Mouse (Mus musculus) yolk sac, embryonic 10.5 days (tissue): ENCODE measurements at regions not wholly inside any gene's neighbourhood (a gene's known extent, or its start where the extent isn't known, plus 50 kb on each side); places are given as distances from the start of the nearest gene placed in this dataset.
"Not testable (repeated sequence)": the region's sequence is repeated elsewhere in the genome, so short reads cannot be mapped to it uniquely, and the experiment has no call there.

Source experiments
- DNase-seq: peaks from one replicate; pipeline ENCODE4 v3.0.0-alpha.2; 2017; ENCODE audit warnings: low spot score

DNA sequence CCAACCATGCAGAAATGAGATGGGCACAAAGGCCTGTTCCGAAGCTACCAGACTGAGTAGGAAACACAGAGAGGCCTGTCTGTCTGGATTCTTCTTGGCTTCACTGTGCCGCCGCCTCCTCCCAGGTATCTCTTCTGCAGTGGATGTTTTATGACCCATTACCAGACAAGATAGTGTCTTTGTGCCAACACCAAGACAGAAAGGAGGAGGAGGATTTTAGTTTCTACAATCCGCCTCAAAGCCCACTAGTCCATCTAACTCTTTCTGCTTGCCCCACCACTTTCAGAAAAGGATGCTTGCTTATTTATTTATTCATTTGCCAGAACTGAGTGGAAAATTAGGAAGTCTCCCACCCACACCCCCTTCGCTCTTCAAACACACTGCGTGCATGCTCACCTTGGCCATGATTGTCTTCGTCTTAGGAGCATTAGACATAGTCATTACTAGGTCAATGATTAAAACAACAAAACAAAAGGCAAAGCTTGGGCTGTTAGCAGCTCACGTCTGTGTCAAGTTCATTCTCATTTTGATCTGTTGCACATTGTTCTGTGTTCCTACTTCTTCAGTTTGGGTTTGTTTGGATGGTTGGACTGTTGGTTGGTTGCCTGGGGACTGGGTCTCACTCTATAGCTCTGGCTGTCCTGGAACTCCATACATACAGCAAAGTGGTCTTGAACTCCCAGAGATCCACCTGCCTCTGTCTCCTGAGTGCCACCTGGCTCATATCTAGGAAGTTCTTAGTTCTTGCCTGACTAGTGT, 61.7 kb upstream of the Cpm start:
- DNase-seq, result no peak

DNA sequence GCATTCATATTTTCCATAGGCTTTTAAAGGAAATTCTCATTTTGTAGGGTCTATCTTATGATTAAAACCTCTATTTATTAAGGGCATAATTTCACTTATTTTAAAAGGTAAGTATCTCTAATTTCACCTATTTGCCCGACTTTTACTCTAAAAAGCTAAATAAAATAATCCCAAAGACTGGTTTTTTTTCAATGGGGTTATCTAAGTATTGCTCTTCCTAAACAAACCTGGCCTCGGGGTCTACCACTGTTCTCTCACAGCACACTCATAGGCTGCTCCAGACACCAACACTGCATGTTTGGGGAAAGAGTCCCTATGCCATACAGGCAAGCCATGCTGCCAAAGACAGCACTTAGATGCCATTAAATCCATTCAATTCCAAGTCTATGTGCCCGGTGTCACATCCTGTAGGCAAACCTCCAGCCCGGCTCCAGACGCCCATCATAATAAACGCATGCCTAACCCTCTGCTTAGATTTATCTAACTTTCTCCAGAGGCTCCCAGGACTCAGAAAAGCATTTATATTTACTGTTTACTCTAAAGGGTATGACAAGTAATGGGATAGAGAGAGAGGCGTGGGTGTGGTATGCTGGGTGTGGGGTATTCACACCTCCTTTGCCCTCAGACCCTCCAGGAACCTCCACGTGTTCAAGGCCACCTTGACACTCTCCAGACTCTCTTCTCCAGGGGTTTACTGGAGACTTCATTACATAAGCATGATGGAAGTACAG, 62.5 kb upstream of the Cpm start:
- no peak for DNase-seq

DNA sequence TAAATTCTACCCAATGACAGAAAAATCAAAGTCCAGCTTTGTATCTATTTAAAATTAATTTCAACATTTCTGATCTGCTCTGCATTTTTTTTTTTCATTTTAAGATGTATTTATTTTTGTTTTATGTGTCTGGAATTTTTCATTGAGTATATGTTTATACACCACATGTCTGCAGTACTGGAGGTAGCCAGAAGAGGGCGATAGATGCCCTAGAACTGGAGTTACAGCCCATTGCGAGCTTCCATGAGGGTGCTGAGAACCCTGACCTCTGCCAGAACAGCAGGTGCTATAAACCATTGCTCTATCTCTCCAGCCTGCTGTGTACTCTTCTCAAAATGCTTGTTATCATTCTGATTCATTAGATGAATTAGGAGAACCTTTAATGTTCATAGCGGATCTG, 63.1 kb upstream of the Cpm start:
- no peak for DNase-seq

DNA sequence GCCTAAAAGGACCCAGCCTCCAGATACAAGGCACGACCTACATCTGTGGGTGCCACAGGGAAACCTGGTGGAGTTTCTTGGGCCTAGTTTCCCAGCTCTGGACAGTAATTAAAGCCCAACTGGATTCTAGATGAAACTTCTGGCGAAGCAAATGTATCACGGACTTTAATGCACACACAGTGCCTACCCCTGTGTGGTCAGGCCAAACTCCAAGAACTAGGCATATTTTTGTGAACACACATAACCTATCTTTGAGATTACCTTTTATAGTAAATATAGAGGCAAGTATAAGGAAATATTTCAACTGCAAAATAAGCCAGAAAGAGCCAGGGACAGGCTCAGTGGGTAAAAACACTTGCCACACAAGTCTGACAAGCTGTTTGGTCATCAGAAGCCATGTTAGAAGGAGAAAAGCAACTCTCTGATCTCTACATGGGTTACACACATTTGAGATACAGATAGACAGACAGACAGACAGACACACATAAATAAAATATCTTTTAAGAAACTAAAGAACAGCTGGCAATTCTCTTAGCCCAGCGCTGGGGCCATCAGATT, 63.7 kb upstream of the Cpm start:
- DNase-seq, result no peak

DNA sequence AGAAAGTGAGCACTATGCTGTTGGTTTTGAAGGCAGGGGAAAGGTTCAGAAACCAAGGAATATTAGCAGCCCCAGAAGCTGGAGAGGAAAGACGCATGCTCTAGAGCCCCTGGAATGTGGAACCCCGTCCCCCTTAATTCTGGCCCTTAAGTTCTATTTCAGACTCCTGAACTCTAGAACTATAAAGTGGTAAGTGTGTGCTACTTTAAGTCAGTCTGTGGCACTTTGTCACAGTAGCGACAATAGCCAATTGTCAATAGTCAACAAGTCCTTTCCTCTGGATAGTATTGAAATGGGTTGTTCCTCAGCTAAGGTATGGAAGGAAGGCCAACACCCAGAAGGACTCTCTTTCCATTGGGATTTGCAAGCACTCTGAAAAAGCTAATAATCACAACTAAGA, 64.2 kb upstream of the Cpm start:
- DNase-seq, result no peak

DNA sequence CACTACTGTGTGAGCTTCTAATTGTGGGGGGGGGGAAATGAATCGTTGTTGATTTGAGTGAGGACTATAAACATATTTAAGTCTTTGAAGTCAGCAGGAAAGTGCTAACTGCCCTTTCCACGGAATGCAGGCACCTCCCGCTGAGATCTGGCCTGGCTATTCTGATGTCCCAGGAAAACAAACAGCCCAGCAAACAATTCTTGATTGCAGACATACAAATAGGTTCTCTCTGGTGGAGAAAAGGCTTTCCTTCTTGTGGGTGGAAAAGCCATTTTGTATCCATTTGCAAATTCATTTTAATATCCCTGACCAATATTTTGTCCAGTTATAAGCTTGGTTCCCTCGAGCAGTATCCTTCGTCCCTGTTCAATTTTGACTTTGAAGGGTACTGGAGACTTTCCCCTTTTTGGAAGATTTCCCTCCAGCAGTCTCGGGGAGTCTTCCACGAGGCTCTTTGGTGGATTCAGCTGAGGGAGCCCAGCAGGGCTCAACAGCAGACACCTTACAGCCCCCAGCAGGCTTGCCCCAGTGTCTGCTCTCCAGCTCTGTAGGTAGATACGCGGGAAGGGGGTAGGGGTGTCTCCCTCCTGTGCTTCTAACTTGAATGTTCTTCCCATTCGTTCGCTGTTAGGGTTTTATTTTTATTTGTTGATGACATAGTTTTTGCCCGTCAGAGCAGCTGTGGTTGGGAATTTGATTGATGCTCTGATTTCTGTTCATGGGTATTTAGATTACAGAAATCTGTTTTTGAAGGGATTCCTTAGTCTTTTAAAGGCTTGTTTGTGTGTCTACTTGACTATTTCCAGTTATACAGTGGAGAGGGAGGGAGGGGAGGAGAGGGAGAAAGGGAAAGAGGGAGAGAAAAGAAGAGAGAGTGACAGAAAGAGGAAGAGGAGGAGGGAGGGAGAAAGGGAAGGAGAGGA, 64.9 kb upstream of the Cpm start:
- DNase-seq, result no peak

DNA sequence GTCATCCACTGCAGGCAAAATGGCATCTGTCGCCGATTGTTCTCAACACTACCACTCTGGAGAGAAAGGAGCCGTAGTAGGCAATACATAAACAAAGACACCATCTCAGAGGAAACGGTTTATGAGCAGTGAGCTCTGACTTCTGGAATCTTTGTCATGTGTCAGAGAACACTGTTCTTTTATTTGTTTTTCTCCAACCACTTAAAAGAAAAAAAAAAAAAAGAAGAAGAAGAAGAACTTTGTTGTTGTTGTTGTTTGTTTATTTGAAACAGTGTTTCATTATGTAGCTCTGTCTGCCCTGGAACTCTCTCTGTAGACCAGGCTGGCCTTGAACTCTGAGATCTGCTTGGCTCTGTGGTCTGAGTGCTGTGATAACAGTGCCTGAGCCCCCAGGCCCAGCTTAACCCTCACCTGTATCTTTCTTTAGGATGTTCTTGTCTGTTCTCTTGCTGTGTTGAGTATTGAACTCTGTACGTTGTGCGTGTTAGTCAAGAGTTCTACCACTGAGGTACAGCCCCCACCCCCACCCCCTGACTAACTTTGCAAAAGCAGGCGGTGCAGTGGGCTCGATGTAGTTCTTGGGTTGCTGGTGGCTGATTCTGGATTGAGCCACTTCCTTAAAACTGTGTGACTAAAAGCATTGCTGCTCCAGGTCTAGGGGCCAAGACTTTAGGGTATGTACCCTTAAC, 65.7 kb upstream of the Cpm start:
- no peak for DNase-seq

DNA sequence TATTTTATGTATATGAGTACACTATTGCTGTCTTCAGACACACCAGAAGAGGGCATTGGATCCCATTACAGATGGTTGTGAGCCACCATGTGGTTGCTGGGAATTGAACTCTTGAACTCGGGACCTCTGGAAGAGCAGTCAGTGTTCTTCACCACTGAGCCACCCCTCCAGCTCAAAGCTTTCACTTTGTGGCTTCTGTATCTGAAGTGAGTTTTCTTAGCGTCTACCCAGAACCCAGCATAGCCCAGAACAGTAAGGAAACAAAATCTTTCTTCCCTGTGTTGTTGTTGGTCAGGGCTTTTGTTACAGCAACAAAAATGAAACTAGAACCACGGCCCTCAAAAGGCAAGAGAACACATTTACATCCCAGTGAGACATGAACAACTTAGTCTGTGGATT, 66.5 kb upstream of the Cpm start:
- not testable (repeated sequence) for DNase-seq

DNA sequence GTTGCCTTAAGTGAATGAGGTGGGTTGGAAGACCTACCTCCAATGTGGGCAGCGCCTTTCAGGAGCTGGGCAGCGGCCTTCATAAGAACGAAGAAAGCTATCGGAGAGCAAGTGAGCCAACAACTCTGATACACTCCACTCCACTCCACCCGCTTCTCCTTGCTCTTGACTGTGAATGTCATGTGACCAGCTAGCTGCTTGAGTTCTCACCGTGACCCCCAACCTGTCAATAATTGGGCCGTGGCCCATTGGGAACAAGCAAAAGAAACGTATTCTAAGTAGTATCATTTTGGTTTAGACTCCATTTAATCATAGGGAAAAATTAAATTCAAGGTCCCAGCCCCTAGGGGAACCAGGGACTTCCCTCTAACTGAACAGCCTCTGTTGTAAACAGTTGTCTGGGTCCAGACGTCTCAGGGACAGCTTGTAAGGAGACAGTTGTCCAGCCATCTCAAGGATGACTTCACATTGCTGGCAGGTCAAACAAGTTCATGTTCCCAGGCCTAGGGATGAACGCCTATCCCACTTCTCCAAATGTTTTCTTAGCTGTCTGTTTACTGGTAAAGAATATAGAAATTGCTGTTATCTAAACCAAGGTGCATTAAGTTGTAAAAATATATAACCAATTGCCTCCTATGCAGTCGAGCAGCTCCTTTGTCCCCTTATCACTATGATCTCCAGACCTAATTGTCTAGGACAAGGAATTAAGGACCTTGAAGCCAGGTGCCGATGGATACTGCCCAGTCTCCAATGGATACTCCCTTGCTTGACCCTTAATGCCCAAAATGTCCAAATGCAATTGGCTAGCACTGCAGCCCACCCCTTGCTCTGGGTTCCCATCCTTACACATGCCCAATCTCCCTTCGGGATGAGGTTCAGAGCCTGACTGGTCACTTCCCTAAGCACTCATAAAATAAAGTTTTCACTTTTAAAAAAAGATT, 67.1 kb upstream of the Cpm start:
- DNase-seq, result no peak

DNA sequence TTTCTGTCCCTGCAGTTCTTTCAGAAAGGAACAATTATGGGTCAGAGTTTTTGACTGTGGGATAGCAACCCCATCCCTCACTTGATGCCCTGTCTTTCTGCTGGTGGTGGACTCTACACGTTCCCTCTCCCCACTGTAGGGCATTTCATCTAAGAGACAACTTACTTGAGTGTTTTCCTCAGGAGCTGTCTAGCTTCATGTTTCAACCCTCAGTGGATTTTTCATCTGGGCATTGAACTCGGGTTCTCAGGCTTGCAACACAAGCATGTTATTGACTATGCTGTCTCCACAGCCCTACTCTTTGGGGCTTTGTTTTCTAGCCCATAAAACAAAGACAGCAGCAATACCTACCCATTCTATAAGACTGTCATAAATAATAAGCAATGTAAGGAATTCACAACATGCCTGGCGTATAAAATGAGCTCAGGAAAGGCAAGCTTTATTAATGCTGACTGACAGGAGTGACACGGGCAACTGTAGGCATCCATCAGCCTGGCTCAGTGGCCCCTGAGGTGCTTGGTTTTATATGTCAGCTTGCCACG, 68.0 kb upstream of the Cpm start:
- no peak for DNase-seq

DNA sequence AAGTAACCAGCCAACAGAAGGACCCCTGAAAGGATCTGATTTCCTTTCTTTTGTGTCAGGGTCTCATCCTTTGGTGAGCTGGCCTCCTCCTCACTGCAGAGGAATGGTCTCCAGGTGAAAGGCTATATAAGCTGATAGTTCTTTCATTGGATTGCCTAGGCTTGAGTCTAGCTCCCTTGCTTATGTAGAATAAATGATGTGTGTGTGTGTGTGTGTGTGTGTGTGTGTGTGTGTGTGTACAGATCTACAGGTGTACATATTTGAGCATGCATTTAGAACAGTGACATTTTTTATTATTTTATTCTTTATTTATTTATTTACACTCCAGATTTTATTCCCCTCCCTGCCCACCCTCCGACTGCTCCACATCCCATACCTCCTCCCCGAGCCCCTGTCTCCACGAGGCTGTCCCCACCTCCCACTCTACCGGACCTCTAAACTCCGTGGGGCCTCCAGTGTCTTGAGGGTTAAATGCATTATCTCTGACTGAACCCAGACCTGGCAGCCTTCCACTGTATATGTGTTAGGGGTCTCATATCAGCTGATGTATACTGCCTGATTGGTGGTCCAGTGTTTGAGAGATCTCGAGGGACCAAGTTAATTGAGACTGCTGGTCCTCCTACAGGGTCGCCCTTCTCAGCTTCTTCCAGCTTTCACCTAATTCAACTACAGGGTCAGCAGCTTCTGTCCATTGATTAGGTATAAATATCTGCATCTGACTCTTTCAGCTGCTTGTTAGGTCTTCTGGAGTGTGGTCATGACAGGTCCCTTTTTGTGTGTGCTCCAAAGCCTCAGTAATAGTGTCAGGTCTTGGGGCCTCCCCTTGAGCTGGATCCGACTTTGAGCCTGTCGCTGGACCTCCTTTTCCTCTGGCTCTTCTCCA, 68.7 kb upstream of the Cpm start:
- no peak for DNase-seq

DNA sequence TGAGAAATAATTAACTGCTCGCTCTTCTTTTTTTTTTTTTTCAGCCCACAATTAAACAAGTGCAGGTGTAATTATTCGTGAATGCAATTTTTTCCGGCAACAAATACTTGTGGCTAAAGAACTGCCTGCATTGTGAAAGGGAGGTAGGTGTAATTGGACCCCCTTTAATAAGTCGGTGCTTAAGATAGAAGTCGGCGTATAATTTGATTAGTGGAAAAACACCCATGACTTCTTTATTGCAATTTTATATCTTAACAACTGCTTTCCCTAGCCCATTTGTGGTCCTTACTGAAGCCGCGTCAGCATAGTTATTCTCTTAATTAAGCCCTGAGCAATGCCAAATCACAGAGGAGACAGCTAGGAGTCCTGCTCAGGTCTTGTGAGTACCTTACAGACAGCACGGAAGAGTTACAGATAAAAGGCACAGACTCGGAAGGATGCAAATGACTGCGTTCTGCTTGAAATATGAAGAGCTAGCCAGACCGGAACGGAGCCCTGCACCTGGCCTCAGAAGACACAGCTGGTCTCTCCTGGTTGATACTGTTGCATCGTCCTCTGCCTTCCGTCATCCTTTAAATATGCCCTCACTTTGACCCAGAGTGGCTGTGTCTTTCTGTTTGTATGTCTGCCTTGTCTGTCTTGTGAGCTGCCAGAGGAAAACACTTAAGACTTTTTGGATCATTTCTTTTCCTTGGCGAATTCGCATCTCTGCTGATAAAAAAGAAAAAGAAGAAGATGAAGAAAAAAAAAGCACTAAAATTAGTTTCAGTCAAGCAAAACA, 69.5 kb upstream of the Cpm start:
- DNase-seq, result no peak

DNA sequence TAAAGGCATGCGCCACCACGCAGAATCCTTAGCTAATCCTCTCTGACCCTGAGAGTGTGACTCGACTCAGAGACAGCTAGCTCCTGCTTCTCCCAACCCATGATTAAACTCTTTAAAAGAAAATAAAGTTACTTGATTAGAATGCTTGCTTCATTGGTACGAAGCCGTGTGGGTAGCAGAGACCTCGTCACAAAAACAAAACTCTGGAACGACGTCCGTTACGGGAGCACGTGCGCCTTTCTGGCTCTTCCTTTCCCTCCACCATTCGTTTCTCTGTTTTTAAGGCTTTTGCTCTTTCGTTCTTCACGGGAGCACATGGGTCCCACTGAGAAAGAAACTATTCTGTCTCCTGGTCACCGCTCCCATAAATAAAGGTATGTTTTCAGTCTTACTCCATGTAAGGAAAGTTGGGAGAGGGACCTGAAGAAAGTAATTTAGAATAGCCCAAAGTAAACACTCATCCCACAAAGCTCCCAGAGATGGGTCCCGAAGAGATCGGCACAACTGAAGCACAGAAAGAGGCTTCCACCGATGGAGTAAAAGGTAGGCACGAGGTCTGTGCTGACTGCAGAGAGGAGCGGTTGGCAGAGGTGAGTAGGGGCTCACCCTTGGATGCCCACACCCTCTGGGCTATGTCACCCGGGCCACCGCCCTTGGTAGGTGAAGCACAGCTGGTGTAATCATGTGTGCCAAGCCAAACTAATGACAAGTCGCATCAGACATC, 70.2 kb upstream of the Cpm start:
- DNase-seq, result no peak

DNA sequence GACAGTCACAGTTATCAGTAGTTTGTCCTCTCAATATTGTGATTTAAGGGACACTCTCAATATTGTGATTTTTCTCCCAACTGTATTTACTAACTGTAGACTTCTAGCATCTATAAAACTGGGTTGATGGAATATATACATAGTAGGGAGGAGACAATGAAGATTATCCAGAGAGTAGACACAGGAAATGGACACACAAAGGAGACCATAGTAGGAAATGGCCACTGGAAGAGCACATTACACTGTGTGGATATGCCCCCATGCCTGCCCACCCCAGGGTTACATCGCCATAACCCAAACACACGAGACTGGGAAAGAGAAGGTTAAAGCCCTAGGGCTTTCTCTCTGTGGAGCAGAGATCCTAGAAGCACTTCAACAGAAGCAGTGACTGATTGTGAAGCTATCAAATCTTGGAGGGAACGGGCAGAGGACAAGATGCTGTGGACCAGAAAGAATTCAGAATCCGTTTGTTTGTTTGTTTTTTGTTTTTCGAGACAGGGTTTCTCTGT, 71.0 kb upstream of the Cpm start:
- no peak for DNase-seq

DNA sequence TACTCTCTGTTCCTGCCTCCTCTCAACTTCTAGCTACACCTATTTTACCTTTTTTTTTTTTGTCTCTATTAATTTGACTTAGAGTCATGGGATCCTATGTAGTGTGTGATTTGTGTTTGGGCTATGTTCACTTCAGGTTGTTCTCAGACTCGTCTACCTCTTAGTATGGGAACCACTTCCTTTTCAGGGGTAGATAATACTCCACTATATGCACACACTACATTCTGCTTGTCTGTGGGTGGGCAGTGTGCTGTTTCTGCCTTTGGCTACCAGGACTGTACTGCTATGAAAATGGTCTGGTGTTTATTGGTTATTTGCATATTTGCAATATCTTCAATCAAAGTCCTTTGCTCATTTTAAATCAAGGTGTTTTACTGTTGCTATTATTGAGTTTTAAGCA, 71.6 kb upstream of the Cpm start:
- DNase-seq, result no peak

DNA sequence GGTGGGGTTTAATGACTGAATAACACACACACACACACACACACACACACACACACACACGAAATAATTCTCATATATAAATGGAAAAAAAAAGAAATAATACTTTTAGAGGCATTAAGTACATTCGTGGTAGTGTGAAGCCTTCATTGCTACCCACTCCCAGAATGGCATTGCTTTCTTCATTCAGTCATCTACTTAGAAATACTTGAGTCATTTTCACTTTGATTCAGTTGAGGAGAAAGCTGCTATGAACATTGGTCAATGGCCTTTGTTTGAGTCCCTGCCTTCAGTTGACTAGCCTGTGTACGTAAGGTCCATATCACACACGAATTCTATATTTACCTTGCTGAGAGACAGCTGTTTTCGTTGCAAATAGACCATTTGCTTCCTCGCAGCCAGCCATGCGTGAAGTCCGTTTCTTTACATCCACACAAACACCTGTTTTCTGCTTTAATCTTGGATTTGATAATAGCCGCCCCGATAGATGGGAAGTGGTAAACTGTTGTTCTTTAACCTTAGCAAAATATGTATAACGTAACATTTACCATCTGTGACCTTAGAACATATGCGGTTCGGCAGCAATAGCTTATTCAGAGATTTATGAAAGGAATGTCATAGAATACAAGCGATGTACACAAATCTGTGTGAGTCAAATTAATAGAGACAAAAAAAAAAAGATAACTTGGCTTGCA, 72.3 kb upstream of the Cpm start:
- no peak for DNase-seq
